Mouse (Mus musculus): ENCODE data around the gene Erp29.
"Not testable (repeated sequence)": the region's sequence is repeated elsewhere in the genome, so short reads cannot be mapped to it uniquely, and the experiment has no call there.

Erp29 gene

DNA sequence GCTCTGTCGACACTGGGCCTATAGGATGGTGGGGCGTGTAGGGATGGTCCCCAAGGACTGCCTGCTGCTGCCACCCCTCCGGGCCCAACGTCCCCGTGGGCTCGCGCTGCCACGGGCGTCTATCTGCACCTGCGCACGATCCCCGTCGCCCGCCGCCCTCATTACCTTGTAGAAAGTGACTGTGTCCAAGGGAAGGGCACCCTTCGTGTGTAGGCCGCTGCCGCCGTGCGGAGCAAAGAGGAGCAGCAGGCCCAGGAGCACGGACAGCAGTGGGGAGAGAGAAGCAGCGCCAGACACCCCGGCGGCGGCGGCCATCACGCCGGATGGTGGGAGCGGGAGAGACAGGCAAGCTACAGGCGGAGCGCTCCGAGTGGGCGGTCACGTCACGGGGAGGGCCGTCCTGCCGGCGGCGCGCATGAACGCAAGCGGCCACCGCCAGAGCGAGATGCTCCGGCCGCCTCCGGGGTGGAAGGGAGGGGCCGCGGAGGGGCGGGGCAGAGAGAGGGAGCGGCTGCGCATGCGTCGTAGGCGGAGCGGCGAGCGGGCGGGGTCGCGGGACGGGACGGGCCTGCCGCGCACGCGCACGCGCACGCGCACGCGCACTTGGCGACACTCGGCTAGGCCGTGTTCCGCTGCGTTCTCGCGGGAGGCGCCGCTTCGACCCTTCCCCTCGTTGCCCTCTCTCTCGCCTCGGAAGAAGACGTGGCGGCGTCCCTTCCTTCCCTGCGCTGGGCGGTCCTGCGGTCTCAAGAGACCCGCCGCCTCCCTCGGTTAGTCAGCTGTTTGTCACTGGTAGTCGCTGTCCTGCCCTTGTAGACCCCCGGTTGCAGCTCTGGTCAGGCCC is at the start of gene Erp29:
Gene Erp29, minus strand, starts transcription at position 481 of the 844 bp plus-strand sequence.
- peak; percentile 98 for DNase-seq (ENCODE audit: low spot score)

DNA sequence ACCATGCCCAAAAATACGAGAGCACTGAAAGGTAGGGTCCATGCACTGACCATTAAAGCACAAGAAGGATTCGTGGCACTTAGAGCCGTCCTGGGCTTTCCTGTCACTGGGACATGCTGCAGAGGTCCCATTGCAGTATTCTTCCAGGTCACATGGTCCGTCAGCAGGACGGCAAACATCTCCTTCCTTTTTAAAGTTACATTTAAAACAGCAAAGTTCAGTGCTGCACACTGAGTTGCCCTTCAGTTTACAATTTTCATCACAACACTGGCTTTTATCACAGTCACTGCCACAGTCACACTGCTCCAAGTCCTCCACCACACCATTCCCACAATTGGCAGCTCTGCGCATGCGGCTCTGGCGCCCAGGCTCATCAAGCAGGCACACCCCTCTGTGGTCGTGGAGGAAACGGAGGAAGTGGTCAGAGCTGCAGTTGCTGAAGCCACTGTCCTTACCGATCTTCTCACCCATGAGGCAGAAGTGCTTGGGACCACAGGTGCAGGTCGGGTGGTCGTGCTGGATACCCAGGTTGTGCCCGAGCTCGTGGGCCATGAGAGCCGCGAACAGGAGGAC is 49.2 kb upstream of the Erp29 start:
- DNase-seq (ENCODE audit: low spot score): not testable (repeated sequence)

DNA sequence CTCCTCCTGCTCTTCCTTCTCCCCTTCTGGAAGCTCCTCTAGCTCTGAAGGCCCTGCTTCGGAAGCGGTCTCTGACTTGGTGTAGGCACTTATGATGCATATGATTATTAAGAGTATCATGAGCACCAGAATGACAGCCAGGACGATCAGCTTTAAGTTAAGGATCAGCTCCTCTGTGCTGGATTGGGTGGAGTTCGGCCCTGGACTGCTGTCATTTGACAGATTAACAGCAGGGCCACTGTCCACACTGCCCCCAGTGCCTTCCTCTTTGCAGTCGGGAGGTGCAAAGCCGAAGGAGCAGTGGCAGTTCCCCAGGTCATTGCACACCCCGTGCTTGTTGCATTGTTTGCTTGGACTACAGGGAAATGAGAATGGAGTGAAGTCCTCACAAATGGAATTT is 48.4 kb upstream of the Erp29 start:
- no peak for DNase-seq (ENCODE audit: low spot score)

DNA sequence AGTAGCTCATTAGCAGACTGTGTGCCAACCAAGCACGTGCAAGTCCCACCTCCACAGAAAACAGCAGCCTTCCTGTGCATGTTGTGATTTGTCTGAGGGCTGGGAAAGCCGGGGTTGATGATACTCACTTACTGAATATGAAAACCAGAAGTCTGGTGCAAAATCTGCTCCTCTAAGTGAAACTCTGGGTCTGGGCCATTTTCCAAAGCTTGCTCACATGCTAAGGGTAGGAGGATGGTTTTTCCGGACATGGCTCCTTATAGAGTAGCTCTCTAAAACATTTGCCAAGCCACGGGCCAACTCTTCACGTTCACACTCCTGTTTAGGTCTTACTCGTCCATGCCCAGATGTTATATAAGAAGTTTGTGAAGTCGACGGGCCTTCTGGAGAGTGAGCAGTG is 41.0 kb upstream of the Erp29 start:
- DNase-seq (ENCODE audit: low spot score): no peak

DNA sequence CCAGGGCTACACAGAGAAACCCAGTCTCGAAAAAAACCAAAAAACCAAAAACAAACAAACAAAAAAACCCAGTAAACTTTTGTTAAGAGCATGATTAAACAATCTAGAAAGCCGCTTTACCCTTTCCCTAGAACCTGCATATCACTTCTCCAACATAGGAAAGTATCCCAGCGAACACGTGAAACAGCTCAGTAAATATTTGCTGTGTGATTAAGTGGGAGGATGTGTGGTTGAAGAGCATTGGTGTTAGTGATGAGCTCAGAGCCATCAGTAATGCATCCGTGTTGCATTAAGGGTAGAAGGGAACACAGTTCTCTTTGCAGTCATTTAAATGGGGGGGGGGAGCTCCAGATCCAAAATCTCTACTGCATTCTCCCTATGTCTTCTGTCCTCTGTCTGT is 32.5 kb upstream of the Erp29 start:
- no peak for DNase-seq (ENCODE audit: low spot score)

DNA sequence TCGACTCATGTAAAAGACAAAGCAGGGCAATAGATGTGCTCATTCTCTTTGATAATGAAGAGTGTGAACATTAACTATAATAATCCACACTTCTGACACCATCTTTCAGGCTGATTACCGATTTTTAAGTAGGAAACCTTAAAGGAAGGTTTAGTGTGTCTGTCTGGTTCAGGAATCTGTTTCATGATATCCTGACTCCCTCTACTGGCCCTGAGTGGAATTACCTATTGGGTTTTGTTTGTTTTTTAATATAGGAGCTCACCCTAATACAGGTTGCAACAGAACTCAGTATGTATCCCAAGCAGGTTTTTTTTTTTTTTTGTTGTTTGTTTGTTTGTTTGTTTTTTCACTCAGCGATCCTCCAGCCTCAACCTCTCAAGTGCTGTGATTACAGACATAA is 25.4 kb upstream of the Erp29 start:
- DNase-seq (ENCODE audit: low spot score): peak; percentile 87

DNA sequence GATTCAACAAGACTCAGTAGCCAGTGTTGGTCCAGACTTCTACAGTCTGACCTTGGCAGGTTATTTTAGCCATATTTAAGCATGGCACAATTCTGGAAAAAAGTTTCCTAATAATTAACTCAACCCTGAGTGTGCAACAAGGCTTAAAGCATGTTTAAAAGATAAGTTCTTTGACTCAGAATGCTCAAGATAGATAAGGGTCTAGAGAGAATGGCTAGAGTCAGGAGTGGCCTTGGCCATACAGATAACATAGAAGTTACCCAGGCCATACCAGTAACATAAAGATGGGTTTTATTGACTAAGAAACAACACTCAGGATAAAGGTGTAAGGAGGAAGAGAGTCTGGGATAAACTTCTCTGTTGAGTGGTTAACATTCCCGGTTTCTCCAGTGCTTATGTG is 23.7 kb upstream of the Erp29 start:
- no peak for DNase-seq (ENCODE audit: low spot score)

DNA sequence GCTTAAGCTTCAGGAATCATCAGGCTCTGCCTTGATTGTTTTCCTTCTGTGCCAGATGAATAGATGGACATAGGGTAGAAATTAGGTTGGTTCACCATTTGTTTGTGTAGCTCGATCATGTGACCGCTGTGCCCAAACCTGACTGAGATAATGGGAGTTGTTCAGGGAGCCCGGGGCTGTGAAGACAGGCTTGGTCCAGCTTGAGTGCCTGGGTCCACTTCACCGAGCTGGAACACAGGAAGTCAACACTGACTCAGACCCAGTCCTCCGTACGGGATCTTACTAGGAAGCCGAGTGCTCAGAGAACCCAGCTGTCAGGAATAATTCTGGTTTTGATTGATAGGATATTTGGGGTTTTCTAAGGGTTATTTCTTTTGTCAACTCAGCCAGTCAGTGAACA is 22.3 kb upstream of the Erp29 start:
- no peak for DNase-seq (ENCODE audit: low spot score)

DNA sequence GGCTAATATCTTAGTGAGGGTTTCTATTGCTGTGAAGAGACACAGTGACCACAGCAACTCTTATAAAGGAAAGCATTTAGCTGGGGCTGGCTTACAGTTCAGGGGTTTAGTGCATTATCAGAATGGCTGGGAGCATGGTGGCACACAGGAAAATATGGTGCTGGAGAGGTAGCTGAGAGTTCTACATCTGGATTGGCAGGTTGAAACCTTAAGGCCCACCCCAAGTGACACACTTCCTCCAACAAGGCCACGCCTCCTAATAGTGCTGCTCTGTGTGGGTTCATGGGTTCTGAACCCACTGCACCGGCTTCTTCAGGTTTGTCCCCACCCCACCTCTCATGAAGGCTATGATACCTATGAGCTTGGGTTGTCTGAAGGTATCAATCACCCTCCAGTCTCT is 20.1 kb upstream of the Erp29 start:
- no peak for DNase-seq (ENCODE audit: low spot score)

DNA sequence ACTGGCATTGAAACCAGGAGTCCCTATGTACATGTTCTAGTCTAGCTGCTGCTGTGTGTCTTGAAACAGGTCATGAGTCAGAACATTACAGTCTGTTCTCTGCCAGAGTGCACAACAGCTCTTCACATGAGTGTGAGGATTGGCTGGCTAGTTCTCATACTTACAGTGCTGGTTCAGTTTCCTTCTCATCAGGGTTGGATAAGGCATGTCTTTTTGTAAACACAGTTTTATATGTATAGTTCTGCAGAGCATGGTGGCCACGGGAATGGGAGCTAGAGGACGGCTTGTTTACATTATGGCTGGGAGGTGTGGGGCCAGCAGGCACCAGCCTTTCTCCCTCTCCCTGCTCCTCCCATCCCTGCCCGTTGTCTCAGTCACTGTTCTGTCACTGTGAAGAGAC is 17.3 kb upstream of the Erp29 start:
- DNase-seq (ENCODE audit: low spot score): peak; percentile 60

DNA sequence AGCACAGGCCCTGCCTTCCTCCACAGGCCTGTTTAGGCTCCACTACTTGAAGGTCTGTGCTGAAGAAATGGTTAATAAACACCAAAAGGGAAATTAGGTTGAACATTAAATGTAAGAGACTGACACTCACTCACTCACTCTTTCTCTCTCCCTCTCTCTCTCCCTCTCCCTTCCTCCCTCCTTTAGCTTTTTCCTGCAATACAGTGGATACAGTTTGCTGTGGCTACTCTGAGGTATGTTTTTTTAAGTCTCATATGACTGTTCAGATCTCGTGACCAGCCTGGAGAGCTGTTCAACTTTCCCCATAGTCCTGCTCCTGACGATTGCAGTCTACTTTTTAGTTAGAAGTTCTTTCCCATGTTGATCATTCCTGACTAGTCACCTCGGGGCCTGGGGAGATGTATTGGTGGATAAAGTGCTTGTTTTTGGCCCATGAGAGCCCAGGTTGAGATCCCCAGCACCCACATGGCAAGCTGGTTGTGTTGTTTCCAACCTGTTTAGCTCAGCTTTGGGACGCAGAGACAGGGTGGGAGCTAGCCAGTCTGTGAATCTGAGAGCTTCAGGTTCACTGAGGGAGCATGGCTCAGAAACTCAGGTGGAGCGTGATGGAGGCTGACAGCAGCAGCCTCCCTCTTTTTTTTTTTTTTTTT is 11.4 kb upstream of the Erp29 start:
- DNase-seq (ENCODE audit: low spot score): peak; percentile 45

DNA sequence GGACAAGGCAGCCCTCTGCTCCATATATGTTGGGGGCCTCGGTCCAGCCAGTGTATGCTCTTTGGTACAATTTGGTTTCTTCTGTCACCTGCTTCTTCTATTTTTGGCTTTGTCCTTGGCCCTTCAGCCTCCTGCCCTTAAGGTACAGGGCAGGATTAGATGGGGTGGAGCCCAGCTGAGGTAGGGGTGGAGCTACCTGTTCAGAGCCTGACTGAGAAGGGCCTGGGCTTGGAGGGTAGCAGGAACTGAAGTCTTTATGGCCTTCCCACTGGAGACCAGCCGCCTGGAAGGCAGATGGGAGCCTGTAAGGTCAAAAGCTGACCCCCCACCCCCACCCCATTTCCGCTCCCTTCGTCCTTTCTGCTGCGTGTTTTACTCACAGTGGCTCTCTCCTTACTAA is 10.7 kb upstream of the Erp29 start:
- DNase-seq (ENCODE audit: low spot score): no peak

DNA sequence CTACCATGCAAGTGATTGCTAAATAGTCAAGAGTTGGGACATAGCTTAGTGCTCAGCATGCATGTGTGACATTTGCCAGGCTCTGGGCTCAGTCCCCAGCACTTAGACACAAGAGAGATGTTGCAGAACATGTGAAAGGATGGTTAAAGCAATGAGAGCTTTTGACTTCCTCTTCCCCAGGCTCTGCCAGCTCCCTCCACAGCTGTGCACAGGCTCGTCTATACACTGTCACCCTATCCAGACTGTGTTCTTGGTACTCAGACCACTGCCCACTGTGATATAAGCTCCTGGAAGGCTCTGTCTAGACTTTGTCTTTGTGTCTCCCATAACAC is 9.8 kb upstream of the Erp29 start:
- peak; percentile 55 for DNase-seq (ENCODE audit: low spot score)

DNA sequence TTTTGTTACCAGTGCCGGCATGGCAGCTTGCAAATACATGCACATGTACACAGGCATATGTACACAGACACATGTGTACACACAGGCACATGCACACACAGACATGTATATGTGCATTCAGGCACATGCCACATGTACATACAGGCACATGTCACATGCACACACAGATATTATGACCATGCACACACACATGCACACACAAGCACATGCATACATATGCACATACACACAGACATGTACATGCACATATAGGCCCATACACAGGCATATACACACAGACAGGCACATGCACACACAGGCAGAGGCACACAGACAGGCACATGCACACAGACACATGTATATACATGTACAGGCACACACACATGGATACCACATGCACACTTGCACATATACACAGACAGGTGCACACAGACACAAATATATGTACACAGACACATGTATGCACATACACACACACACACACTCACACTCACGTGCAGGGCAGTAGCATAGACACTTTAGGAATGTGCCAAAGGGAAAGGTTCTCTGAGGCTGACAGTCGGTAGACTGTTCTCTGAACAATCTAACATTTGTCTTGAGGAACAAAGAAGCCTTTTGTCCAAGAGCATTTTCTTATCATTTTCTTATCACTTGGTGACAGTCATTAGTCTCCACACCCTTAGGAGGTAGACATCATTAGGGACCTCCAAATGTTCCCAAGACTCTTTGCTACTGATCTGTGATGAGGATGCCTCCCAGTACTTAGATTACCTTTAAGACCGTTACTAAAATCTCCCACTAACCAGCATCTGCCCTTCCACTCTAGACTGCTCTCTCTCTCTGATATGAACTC is 9.2 kb upstream of the Erp29 start:
- DNase-seq (ENCODE audit: low spot score): no peak

DNA sequence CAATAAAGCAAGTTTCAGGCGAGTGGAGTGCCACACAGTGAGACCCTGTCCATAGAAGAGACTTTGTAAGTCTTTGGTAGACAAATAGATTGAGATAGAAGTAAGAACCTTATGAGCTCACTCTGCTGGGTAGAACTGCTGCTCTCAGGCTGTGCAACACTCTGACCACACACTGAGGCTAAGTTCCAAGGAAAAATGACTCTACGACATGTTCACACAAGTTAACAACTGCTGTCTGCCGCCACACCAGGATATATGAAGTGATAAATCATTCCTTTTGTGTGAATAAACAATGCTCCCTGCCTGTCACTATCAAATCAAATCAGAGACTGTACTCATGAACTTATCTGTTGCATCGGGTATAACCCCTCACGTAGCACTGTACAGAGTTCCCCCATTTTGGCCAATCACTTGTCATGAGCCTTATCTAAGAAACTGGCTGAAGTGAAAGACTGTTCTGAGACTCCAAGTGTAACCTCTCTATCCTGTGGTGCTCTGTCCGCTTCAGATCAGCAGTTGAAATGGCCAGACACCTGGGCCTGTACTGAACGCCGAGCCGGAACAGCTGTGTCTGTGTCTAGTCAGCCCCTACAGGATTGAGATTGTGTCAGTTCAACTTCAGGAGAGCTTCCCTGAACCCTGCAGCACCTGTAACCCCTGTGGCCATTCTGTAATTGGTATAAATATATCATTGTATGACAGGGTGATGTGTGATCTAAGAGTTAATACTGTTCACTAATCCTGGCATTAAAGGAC is 3.4 kb upstream of the Erp29 start:
- DNase-seq (ENCODE audit: low spot score): no peak

DNA sequence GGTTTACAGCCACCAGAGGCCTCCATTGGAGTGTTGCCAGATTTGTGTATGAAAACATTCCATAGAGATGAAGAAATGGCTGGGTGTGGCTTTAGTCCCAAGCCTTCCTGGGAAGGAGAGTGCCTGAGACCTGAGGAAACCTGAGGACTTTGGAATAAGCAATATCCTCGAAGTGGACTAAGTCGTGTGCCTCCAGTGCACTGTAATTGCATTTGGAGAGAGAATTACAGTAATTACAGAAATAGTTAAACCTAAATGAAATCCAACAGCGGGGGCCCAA is 2.1 kb upstream of the Erp29 start:
- no peak for DNase-seq (ENCODE audit: low spot score)

DNA sequence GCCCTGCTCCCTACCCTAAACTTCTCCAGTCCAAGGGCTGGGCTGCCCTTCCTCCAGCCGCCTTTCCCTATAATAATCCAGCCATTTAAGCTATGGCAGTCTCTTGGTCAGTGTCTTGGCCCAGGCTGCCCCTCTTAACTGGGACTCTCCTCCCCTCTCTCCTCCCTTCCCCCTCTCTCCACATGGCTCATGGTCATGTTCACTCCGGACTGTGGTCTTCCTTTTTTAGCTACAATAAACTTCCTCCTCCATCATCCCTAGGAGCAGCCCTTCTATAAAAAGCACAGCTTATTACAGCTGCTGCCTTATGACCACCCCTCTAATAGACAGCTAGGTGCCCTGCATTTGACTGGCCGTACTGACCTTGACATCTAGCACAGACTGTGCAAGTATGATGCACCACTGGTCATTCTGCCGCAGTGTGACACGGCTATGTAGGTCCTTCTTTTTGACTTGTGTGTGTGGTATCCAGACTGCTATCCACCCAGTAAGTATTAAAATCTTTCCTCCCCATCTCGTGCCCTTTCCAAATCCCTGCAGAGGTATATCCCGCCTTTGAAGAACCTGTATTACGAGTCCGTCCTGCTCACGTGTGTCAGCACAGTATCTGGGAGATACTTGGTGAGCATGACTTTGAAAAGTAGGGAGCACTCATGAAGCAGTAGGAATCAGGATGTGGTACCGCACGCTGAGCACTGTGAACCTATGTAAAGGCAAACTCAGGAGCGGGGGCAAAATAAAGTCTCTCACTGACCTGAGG is 1.6 kb upstream of the Erp29 start:
- peak; percentile 52 for DNase-seq (ENCODE audit: low spot score)

DNA sequence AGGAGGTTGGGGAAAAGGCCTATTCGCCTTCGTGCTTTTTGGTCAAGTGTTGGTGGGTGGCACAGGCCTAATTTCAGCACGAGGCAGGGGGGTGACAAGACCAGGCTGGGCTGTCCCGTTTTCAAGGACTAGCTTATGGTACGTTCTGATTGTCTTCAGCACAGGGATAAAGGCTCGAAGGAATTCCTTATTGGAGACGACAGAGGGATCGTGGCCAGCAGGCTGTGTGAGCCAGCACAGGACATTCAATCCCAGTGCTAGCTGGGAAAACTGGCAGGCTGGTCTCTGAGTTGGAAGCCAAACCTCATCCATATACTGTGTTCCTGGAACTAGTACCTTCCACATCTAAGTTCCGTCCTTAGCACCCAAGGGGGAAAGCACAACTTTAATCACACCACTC is 600 bp upstream of the Erp29 start:
- peak; percentile 83 for DNase-seq (ENCODE audit: low spot score)

DNA sequence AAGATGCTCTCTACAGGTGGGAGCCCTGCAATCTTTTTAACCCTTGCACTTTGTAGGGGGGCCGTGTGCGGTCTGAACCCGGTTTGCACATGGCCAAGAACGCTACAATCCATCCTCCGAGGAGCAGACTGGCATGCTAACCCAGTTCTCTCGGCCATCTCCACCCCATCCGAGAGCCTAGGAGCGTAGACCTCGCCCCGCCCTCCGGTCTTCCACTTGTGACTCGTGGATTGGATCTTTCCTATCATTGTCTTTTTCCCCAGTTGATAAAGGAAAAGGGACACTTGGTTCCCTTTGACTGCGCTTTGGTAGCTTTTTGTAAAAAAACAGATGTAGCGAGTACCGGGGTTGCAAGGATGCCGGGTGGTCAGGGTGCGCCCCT is 671 bp downstream of the Erp29 start, which contains the start of gene Tmem116:
Gene Tmem116, plus strand, starts transcription at position 250 of the 382 bp plus-strand sequence.
- DNase-seq (ENCODE audit: low spot score): peak; percentile 68

DNA sequence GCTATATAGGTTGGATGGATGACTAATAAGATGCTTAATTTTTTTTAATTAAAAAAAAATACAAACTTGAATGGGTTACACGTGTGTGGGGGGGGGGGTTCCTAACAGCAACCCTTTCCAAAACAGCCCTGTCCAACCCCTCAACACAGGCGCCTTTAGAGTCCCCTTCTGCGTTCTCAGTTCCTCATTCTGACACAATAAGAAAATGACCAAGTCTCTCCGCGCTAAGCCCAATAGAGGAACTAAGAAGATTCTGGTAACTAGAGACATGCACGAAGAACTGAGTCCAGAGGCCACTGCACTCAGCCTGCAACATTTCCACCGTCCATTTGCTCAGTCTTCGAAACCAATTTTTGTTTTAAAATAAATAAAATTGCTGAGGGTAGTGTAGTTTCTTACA is 1.1 kb downstream of the Erp29 start:
- DNase-seq (ENCODE audit: low spot score): no peak

DNA sequence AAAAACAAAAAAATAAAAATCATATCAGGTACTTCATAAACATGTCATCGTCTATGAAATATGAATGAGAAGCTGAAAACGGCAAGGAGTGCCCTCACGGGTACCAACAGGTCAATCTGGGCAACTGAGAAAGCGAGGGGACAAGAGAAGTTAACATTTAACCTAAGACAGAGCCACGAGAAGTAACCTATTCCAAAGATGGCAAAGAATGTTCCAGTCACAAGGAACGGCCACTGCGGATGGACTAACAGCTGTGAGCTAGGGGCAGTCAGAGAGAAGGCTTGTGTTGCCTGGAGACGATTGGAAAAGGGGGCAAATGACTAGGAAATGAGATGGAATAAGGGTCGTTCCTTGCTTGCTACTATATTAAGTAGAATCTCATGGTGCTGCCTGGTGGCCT is 1.8 kb downstream of the Erp29 start:
- DNase-seq (ENCODE audit: low spot score): no peak

Data from adipocyte (in vitro differentiated cells).